Mouse (Mus musculus): ENCODE measurements at regions not wholly inside any gene's neighbourhood (a gene's known extent, or its start where the extent isn't known, plus 50 kb on each side); places are given as distances from the start of the nearest gene placed in this dataset.

DNA sequence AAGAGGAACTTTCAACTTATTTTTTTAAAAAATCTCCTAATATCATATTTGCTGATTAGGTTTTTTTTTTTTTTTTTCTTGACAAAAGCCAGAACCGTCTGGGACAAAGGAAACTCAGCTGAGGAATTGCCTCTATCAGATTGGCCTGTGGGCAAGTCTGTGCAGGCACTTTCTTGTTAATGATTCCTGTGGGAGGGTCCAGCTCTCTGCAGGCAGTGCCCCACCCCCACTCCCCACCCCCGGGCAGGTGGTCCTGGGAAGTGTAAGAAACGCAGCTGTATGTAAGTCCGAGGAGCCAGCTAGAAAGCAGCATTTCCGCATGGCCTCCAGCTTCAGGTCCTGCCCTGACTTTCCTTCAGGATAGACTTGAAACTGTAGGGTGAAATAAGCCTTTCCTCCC lies 377.7 kb downstream of the Sox2 start:
- H3K4me3 ChIP-seq (ENCODE audit: control insufficient read depth, insufficient read depth, low read length), result no peak overlapping the region
- WGBS, result 51% methylated on average over 5 of the region's 5 CpGs
- no peak for DNase-seq
- H3K4me1 ChIP-seq (replicated peaks; ENCODE audit: control insufficient read depth, insufficient read depth, low read length), result no peaks in the 10 kb centered on the region
- no peak overlapping the region for H3K27ac ChIP-seq (ENCODE audit: control insufficient read depth, insufficient read depth, low read length)
- no peaks in the 10 kb centered on the region for H3K27me3 ChIP-seq (ENCODE audit: control insufficient read depth, insufficient read depth, low read length)
- TF ChIP-seq CTCF (IDR thresholded peaks at IDR 0.05; ENCODE audit: borderline replicate concordance, control insufficient read depth, extremely low read depth, insufficient read depth, low read length, poor library complexity) (no peak), POLR2A (IDR thresholded peaks at IDR 0.05; ENCODE audit: control insufficient read depth, extremely low read depth, insufficient read depth, low read length, poor library complexity) (no peak)
- H3K36me3 ChIP-seq (ENCODE audit: control insufficient read depth, insufficient read depth, low read length), result no peaks in the 10 kb centered on the region

DNA sequence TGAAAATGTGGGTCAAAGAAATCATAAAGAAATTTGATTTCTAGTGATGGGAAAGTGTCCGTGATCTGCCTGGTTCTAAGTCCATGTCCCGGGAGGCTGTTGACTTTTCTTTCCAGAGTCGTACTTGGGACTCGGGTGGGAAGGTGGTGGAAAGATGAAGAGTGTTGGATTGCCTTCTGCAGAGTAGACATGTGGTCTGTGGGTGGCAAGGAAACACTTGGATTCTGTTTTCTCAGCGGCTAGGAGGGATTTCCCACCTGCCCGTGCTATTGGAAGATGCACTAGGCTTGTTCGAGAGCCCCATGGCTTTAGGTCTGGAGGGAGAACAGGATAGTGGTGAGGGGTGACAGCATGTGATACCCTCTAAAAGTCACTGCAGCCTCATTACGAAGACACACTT lies 379.7 kb downstream of the Sox2 start:
- Histone ChIP-seq H3K36me3 (ENCODE audit: control insufficient read depth, insufficient read depth, low read length) (no peaks in the 10 kb centered on the region), H3K27me3 (ENCODE audit: control insufficient read depth, insufficient read depth, low read length) (no peaks in the 10 kb centered on the region), H3K27ac (ENCODE audit: control insufficient read depth, insufficient read depth, low read length) (no peak overlapping the region), H3K4me3 (ENCODE audit: control insufficient read depth, insufficient read depth, low read length) (no peak overlapping the region), H3K4me1 (replicated peaks; ENCODE audit: control insufficient read depth, insufficient read depth, low read length) (no peaks in the 10 kb centered on the region)
- TF ChIP-seq POLR2A (IDR thresholded peaks at IDR 0.05; ENCODE audit: control insufficient read depth, extremely low read depth, insufficient read depth, low read length, poor library complexity), result no peak
- no peak for TF ChIP-seq CTCF (IDR thresholded peaks at IDR 0.05; ENCODE audit: borderline replicate concordance, control insufficient read depth, extremely low read depth, insufficient read depth, low read length, poor library complexity)
- DNase-seq, result no peak
- WGBS, result 90% methylated on average over 8 of the region's 8 CpGs

DNA sequence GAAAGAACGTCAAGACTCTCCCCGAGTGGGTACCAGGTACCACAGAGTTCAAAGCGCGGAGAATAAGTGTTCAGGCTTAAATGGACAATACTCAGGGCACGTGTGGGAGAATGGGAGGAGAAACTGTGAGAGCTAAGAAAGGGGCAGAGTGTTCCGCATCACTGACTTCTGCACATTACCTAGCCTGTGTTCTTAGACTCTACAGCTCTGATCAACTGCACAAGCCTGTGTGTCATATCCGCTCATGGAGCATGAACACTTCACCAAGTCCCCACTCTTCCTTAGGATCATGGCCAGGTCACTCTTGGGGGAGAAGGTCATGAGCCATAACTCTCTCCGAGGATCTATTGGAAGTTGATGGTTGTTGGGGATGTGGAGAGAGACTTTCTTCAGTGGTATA lies 383.4 kb downstream of the Sox2 start:
- no peak for TF ChIP-seq CTCF (IDR thresholded peaks at IDR 0.05; ENCODE audit: borderline replicate concordance, control insufficient read depth, extremely low read depth, insufficient read depth, low read length, poor library complexity)
- TF ChIP-seq POLR2A (IDR thresholded peaks at IDR 0.05; ENCODE audit: control insufficient read depth, extremely low read depth, insufficient read depth, low read length, poor library complexity), result no peak
- H3K36me3 ChIP-seq (ENCODE audit: control insufficient read depth, insufficient read depth, low read length), result no peaks in the 10 kb centered on the region
- DNase-seq, result no peak
- H3K27ac ChIP-seq (ENCODE audit: control insufficient read depth, insufficient read depth, low read length), result no peak overlapping the region
- H3K27me3 ChIP-seq (ENCODE audit: control insufficient read depth, insufficient read depth, low read length), result no peaks in the 10 kb centered on the region
- no peak overlapping the region for H3K4me3 ChIP-seq (ENCODE audit: control insufficient read depth, insufficient read depth, low read length)
- H3K4me1 ChIP-seq (replicated peaks; ENCODE audit: control insufficient read depth, insufficient read depth, low read length), result no peaks in the 10 kb centered on the region
- WGBS, result 90% methylated on average over 8 of the region's 8 CpGs

DNA sequence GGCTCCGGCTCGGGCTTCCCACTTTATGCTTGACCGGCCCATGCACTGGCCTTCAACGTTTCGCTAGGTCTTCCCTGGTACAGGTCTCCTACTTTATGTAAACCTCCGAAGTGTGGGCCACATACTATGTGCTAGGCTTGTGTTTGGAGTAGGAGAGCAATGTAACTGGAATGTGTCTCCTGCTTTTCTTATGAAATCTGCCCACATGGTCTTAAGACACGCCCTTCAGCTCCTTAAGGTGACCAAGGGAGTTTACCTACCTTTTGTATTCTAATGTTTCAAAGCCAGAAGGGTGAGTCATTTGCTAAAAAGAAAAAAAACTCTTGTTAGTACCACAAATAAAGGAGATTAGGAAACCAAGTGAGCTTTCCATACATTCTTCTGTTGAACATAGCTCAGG lies 385.0 kb downstream of the Sox2 start:
- WGBS, result 91% methylated on average over 7 of the region's 7 CpGs
- no peak for DNase-seq
- Histone ChIP-seq H3K4me3 (ENCODE audit: control insufficient read depth, insufficient read depth, low read length) (no peak overlapping the region), H3K4me1 (replicated peaks; ENCODE audit: control insufficient read depth, insufficient read depth, low read length) (no peaks in the 10 kb centered on the region), H3K36me3 (ENCODE audit: control insufficient read depth, insufficient read depth, low read length) (no peaks in the 10 kb centered on the region), H3K27ac (ENCODE audit: control insufficient read depth, insufficient read depth, low read length) (no peak overlapping the region), H3K27me3 (ENCODE audit: control insufficient read depth, insufficient read depth, low read length) (no peaks in the 10 kb centered on the region)
- TF ChIP-seq CTCF (IDR thresholded peaks at IDR 0.05; ENCODE audit: borderline replicate concordance, control insufficient read depth, extremely low read depth, insufficient read depth, low read length, poor library complexity), result no peak

DNA sequence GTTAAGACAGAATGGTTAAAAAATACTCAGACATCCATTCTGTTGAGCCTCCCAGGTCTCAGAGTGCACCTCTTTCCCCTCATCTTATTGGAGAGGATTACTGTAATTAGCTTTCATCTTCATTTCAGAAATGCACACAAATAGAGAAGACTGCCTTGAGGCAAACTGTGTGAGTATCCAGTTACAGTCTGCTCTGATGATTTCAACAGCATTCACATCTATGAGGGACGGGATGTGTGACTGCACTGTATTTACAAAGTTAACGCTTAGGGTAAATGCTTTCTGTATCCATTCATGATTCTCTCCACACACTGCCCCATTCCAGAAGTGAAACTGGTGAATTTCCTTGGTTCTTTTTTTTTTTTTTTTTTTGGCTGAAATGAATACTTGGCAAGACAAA lies 393.5 kb downstream of the Sox2 start:
- Histone ChIP-seq H3K27me3 (ENCODE audit: control insufficient read depth, insufficient read depth, low read length) (no peaks in the 10 kb centered on the region), H3K4me1 (replicated peaks; ENCODE audit: control insufficient read depth, insufficient read depth, low read length) (no peaks in the 10 kb centered on the region), H3K27ac (ENCODE audit: control insufficient read depth, insufficient read depth, low read length) (no peak overlapping the region), H3K4me3 (ENCODE audit: control insufficient read depth, insufficient read depth, low read length) (no peak overlapping the region), H3K36me3 (ENCODE audit: control insufficient read depth, insufficient read depth, low read length) (no peaks in the 10 kb centered on the region)
- TF ChIP-seq CTCF (IDR thresholded peaks at IDR 0.05; ENCODE audit: borderline replicate concordance, control insufficient read depth, extremely low read depth, insufficient read depth, low read length, poor library complexity) (no peak), POLR2A (IDR thresholded peaks at IDR 0.05; ENCODE audit: control insufficient read depth, extremely low read depth, insufficient read depth, low read length, poor library complexity) (no peak)
- WGBS, result 93% methylated on average over 2 of the region's 2 CpGs
- DNase-seq, result no peak

DNA sequence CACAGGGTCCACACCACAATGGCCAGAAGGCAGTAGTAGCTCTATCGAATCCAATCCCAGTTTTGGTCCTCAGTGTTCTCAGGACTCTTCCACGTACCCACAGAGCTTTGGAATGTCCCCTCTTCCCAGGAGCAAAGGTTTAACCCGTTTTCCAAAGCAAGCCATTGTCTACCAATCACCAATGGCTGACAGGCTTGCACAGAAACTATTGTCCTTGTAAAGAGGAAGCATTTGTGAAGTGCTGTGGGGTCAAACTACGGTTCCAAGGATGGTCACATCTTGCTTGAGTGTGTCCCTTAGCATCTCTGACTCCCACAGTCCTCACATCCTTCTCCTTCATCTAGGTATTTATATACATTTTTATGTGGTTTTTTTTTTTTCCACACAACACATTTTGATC lies 409.2 kb downstream of the Sox2 start:
- WGBS, result 45% methylated on average over 4 of the region's 4 CpGs
- no peak for TF ChIP-seq CTCF (IDR thresholded peaks at IDR 0.05; ENCODE audit: borderline replicate concordance, control insufficient read depth, extremely low read depth, insufficient read depth, low read length, poor library complexity)
- no peak for TF ChIP-seq POLR2A (IDR thresholded peaks at IDR 0.05; ENCODE audit: control insufficient read depth, extremely low read depth, insufficient read depth, low read length, poor library complexity)

DNA sequence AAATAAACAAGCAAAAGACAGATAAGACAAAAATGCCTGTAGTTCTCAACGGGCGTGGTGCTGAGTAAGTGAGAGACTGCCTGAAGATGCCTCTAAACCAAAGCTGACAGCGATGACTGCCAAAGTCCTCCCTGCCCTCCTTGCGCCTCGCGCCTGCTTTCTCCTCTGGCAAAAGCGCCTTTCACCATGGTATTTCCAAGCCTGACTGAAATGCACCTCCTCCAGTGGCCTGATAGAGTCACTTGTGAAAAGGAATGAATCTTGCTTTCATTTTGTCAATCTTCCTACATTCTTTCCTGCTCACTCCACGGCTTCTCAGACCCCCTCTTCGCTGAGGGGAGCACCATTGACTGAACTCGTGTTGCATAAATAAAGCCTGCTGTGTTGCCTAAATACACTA lies 409.8 kb downstream of the Sox2 start:
- no peaks in the 10 kb centered on the region for H3K27me3 ChIP-seq (ENCODE audit: control insufficient read depth, insufficient read depth, low read length)
- H3K4me3 ChIP-seq (ENCODE audit: control insufficient read depth, insufficient read depth, low read length), result no peak overlapping the region
- no peaks in the 10 kb centered on the region for H3K36me3 ChIP-seq (ENCODE audit: control insufficient read depth, insufficient read depth, low read length)
- 63% methylated on average over 10 of the region's 10 CpGs for WGBS
- no peak overlapping the region for H3K27ac ChIP-seq (ENCODE audit: control insufficient read depth, insufficient read depth, low read length)
- no peak for DNase-seq
- H3K4me1 ChIP-seq (replicated peaks; ENCODE audit: control insufficient read depth, insufficient read depth, low read length), result no peaks in the 10 kb centered on the region
- TF ChIP-seq CTCF (IDR thresholded peaks at IDR 0.05; ENCODE audit: borderline replicate concordance, control insufficient read depth, extremely low read depth, insufficient read depth, low read length, poor library complexity) (no peak), POLR2A (IDR thresholded peaks at IDR 0.05; ENCODE audit: control insufficient read depth, extremely low read depth, insufficient read depth, low read length, poor library complexity) (no peak)

More for the DNA sequence above, 409.2 kb downstream of the Sox2 start:
- Histone ChIP-seq H3K27me3 (ENCODE audit: control insufficient read depth, insufficient read depth, low read length) (no peaks in the 10 kb centered on the region), H3K4me1 (replicated peaks; ENCODE audit: control insufficient read depth, insufficient read depth, low read length) (no peaks in the 10 kb centered on the region), H3K36me3 (ENCODE audit: control insufficient read depth, insufficient read depth, low read length) (no peaks in the 10 kb centered on the region), H3K27ac (ENCODE audit: control insufficient read depth, insufficient read depth, low read length) (no peak overlapping the region), H3K4me3 (ENCODE audit: control insufficient read depth, insufficient read depth, low read length) (no peak overlapping the region)
- DNase-seq, result no peak
